Mouse (Mus musculus) kidney, adult 2 months (tissue): ENCODE results near the gene 4932438A13Rik. TPM values are rescaled to one million over a fixed set of nuclear protein-coding genes. Genes with fewer than 3 reads are reported as not detected.

Experiments used
- DNase-seq: peaks from one replicate; pipeline ENCODE4 v3.0.0; 2021
- H3K27ac ChIP-seq: fragments of 200-500 bp; 2 replicates; pipeline ENCODE4 v1.5.1; 2012; ENCODE audit warnings: low read depth, low read length, control low read depth, inconsistent platforms; ENCODE audit not compliant: insufficient read depth
- H3K27me3 ChIP-seq: fragments of 200-500 bp; replicated peaks from 2 replicates; pipeline ENCODE4 v1.6.1; 2012; ENCODE audit warnings: mild to moderate bottlenecking, moderate library complexity, low read length, inconsistent platforms; ENCODE audit not compliant: control insufficient read depth, insufficient read depth
- H3K36me3 ChIP-seq: fragments of 200-500 bp; 2 replicates; pipeline ENCODE4 v1.6.1; 2012; ENCODE audit warnings: mild to moderate bottlenecking, moderate library complexity, low read length, inconsistent platforms; ENCODE audit not compliant: control insufficient read depth, insufficient read depth
- H3K4me1 ChIP-seq: fragments of 200-500 bp; 2 replicates; pipeline ENCODE4 v1.6.1; 2011; ENCODE audit warnings: low read length; ENCODE audit not compliant: control insufficient read depth, insufficient read depth
- H3K4me3 ChIP-seq: fragments of 200-500 bp; 2 replicates; pipeline ENCODE4 v1.5.1; 2011; ENCODE audit warnings: mild to moderate bottlenecking, low read depth, low read length, control low read depth; ENCODE audit not compliant: insufficient read depth
- CTCF ChIP-seq: fragments of 200-500 bp; conservative IDR thresholded peaks from 2 replicates; pipeline ENCODE4 v1.5.1; 2011; ENCODE audit warnings: low read depth, mild to moderate bottlenecking, control low read depth, low read length, moderate library complexity, mixed read lengths; ENCODE audit not compliant: insufficient read depth, insufficient read length
- POLR2A ChIP-seq: fragments of 200-500 bp; IDR thresholded peaks from one replicate; pipeline ENCODE4 v1.6.1; 2011; ENCODE audit warnings: low read depth, low read length, control low read depth
- WGBS: fragments of 180-500 bp; shearing (Covaris S2); methylation state at CpG from one replicate; pipeline ENCODE4 v1.1.7; 2018; 5-methylcytosine and 5-hydroxymethylcytosine counted together
- polyA plus RNA-seq: library from polyadenylated mRNA; depleted of rRNA; stranded (reverse); fragments of >200 nt; gene quantifications from 2 replicates; pipeline ENCODE4 v1.2.3, GENCODE M21; 2012; rRNA removed

Gene 4932438A13Rik
- polyA plus RNA-seq, 1 experiment = 11.4 TPM

DNA sequence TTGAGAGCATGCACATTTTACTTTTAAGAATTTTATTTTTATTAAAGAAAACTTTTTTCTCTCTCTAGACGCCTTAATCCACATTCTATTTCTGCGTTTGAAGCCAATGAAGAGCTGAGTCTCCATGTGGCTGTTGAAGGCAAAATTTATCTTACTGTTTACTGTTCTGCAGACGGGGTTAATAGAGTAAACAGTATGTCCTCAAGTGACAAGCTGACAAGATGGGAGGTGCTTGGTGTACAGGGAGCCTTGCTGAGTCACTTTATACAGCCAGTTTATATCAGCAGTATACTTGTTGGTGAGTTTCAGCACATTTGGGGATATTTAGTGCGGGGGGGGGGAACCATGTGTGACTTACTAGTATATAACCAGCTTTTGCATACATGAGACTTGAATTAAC, 222.0 kb downstream of the 4932438A13Rik start:
- 78% methylated on average over 4 of the region's 4 CpGs for WGBS
- no peak for DNase-seq
- Histone ChIP-seq H3K4me3 (no peak overlapping the region), H3K27ac (no peak overlapping the region), H3K4me1 (no peaks in the 10 kb centered on the region), H3K27me3 (no peaks in the 10 kb centered on the region), H3K36me3 (no peaks in the 10 kb centered on the region)
- no peak for TF ChIP-seq POLR2A
- TF ChIP-seq CTCF = no peak

DNA sequence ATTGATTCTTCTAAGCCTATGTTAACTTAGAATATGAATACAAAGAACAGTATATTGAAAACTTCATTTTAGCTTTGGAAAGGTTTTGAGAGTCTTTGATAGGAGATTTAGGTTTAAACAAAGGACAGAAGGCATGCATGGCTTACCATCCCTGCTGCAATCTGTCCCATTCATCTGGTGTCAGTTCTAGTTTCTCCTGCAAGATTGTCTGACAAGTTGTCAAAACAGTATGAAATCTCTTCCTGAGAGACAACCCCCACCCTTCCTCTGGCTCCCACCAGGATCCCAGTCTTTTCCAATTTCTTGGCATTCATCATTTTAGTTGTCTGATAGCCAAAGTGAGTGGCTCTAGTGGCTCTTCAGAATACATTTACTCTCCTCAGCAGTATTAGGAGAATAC, 227.8 kb downstream of the 4932438A13Rik start:
- no peaks in the 10 kb centered on the region for H3K27me3 ChIP-seq
- no peaks in the 10 kb centered on the region for H3K36me3 ChIP-seq
- TF ChIP-seq POLR2A (no peak), CTCF (no peak)
- no peaks in the 10 kb centered on the region for H3K4me1 ChIP-seq
- DNase-seq = no peak
- no peak overlapping the region for H3K27ac ChIP-seq
- no peak overlapping the region for H3K4me3 ChIP-seq

Other genes with a start within 250 kb of the 4932438A13Rik start
- 4.1 and 4.6 TPM in 2 replicates for gene Bbs7, start 249.6 kb upstream of the 4932438A13Rik start, polyA plus RNA-seq
- gene Trpc3, start 172.9 kb upstream of the 4932438A13Rik start, polyA plus RNA-seq = 1.8 TPM in 2 replicates
- not detected in 2 replicates for gene Adad1, start 200.4 kb downstream of the 4932438A13Rik start, polyA plus RNA-seq